In genomic region chr14:51870756-51871155, GRCm38 (mm10) we compare ENCODE assay signal across 1 mouse cellular context.
TF ChIP-seq lines count a peak whose summit lies in the region.

No protein-coding gene starts in this region.

TF ChIP-seq in MEL, 35 proteins besides CTCF, POLR2A, EP300 and RAD21 (continued from another document):
- TF ChIP-seq TAL1 (IDR thresholded peaks at IDR 0.05; ENCODE audit: low read length) (no peak), CHD2 (IDR thresholded peaks at IDR 0.05; ENCODE audit: low read length) (no peak), MAFK (IDR thresholded peaks at IDR 0.05; ENCODE audit: borderline replicate concordance, low read depth, low read length) (no peak), UBTF (IDR thresholded peaks at IDR 0.05; ENCODE audit: borderline replicate concordance, insufficient read depth, low read depth, low read length) (no peak), BHLHE40 (IDR thresholded peaks at IDR 0.05; ENCODE audit: borderline replicate concordance, low read depth, low read length) (no peak), HCFC1 (IDR thresholded peaks at IDR 0.05; ENCODE audit: low read depth, low read length) (no peak), ETS1 (IDR thresholded peaks at IDR 0.05; ENCODE audit: low read depth, low read length) (no peak), TCF12 (IDR thresholded peaks at IDR 0.05; ENCODE audit: low read depth, low read length) (no peak), ZKSCAN1 (IDR thresholded peaks at IDR 0.05; ENCODE audit: low read depth, low read length) (no peak)
